Mouse (Mus musculus) thymus, adult 18-20 months (tissue): ENCODE data around the gene Klhl8.

ENCODE experiments used
- DNase-seq, 2 experiments: peaks; one replicate each; pipeline ENCODE4 v3.0.0; 2022; ENCODE audit warnings: mixed read lengths in 2 of 2

Gene Klhl8

DNA sequence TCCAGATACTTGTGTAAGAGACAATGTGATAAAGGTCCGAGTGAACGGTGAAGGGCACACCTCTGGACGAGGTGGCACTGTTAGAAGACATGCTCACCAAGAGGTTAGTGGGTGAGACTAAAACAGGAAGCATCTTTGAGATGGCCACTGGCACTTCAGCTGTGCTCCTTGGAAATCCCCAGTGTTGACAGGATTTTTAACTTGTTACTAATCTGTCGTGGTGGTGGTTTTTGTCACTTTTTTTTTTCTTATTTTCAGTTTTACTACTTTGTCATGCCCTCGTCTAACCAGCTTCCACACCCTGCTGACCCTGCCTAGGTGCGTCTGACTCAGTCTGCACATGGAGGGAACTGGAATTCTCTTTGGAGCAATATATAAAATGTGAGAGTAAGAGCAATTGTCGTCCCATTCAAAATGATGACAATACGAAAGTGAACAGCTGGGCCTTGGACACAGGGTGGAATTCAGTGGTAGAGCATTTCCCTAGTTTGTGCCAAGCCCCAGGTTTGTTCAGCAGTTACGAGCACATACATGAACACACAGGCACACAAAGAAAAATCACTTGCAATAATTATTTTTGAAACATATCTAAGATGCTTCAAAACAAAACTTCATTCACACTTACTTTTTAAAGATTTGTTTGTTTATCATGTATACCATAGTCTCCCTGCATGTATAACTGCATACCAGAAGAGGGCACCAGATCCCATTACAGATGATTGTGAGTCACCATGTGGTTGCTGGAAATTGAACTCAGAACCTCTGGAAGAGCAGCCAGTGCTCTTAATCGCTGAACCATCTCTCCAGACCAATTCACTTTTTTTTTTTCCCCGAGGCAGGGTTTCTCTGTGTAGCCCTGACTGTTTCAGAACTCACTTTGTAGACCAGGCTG, 3.5 kb upstream of the Klhl8 start:
- no peak for DNase-seq

GRCm38 (mm10) chr5:103913150-103913549, 2.1 kb upstream of the Klhl8 start:
- no peak for DNase-seq

DNA sequence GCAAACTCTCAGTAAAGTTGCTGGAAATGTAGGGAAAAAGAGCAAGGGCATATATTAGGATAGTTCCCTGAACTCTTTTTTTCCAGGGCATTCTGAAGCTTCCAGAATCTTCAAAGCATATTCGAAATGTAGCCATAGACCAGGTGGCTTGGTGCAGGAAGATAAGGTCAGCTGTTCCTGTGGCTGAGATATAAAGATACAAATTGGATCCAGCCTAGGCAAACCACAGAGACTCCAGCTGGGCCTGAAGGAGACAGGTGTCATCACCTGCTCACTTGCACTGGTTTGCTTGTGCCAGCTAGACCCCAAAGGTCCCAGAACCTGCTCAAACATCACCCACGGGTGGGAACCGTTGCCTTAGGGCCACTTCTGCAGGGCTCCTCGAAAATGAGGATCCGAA, 496 bp upstream of the Klhl8 start:
- DNase-seq = no peak

GRCm38 (mm10) chr5:103910156-103910555, 903 bp downstream of the Klhl8 start:
- no peak for DNase-seq

DNA sequence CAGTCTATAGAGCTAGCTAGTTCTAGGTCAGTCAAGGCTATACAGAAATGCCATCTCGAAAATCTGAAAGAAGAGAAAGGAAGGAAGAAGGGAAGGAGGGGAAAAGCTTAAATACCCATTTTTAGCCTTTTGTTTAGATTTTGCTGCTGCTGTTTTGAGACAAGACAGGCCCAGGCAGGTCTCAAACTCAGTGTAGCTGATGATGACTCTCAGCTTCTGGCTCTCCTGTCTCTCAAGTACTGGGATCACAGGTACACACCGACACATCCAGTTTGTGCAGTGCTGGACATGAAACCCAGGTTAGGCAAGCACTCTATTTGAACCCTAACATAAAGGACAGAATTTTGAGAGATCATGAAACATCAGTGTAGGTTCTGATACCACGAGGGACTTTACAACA, 1.6 kb downstream of the Klhl8 start:
- no peak for DNase-seq

DNA sequence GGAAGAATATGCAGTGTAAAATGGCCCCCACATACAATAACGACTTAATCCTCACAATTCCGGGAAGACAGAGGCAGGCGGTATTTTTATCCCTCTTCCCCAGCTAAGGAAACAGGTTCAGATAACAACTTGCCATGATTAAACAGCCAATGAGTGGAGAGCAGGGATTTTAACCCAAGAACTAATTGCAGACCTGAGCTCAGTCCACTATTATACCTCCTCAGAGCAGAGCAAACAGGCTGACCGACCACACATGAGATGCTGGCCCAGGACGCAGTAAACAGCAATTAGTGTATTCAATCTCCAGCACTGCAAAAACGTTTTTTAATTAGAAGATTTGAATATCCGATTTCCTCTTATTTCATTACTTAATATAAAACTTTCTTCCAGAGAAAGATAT, 2.2 kb downstream of the Klhl8 start:
- no peak for DNase-seq

- DNase-seq = no peak
Measured at GRCm38 (mm10) chr5:103907844-103908243, 3.2 kb downstream of the Klhl8 start.

DNA sequence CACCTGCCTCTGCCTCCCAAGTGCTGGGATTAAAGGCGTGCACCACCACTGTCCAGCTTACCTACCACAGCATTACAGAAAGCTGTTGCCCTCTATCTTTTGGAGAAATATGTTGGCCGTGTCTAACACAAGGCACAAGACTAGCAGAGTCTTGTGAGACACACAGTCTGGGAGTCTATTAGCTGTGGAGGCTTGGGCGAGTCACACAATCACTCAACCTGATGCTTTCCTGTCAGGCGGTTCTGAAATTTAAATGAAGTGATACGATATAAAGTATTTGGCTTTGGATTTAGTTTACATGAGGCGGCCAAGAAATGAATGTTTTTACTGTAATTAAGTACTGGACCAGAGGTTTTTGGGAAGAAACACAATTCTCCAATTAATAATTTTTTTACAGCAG, 4.9 kb downstream of the Klhl8 start:
- DNase-seq = no peak

GRCm38 (mm10) chr5:103898310-103898709, 12.7 kb downstream of the Klhl8 start:
- no peak for DNase-seq

DNA sequence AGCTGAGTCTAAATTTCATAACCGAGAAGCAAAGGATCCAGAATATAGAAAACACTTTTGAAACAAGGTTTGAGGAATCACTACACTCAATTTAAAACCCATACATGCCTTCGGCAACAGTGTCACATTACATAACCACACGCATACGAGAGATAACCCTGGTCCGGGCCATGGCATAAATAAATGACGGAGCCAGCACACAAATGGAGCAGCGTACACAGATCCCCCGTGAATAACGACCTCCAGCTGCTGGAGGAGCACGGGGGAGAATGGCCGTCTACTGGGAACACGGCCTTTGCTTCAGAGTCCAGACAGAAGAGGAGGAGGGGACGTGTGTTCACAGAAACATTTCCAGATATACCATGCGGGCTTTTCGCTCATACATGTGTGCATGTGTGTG, 21.3 kb downstream of the Klhl8 start:
- DNase-seq = no peak

DNA sequence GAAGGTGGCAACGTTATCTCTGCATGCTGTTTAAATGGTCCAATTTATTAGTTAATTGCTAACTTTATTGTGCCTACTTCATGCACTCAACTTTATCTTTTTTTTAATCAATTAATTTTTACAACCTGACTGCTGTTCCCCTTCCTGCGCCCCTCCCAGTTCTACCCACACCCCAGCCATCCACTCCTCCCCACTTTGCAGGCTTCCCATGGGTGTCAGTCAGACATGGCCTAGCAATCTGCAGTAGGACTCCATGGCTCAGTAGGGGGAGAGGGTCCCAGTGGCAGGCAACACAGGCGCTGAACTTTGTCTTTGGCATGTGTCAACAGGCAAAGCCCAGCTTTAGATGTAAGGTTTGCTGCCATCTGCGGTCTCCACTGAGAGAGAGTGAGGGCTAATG, 47.3 kb downstream of the Klhl8 start:
- no peak for DNase-seq

GRCm38 (mm10) chr5:103860622-103861021, 50.4 kb downstream of the Klhl8 start:
- DNase-seq = no peak

DNA sequence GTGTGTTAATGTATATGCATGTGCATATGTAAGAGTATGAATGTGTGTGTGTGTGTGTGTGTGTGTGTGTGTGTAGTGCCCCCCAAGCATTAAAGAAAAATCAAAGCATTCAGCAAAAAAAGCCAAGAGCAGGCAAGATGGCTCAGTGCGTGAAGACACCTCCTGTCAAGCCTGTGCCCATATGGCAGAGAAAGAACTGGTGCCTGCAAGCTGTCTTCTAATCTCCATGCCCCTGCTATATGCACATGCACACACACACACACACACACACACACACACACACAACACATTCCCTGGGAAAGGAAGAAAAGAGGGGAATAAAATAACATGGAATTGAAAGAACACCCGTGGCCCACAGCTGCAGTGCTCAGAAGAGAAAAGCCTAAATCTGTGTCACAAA, 53.9 kb downstream of the Klhl8 start:
- DNase-seq = no peak

DNA sequence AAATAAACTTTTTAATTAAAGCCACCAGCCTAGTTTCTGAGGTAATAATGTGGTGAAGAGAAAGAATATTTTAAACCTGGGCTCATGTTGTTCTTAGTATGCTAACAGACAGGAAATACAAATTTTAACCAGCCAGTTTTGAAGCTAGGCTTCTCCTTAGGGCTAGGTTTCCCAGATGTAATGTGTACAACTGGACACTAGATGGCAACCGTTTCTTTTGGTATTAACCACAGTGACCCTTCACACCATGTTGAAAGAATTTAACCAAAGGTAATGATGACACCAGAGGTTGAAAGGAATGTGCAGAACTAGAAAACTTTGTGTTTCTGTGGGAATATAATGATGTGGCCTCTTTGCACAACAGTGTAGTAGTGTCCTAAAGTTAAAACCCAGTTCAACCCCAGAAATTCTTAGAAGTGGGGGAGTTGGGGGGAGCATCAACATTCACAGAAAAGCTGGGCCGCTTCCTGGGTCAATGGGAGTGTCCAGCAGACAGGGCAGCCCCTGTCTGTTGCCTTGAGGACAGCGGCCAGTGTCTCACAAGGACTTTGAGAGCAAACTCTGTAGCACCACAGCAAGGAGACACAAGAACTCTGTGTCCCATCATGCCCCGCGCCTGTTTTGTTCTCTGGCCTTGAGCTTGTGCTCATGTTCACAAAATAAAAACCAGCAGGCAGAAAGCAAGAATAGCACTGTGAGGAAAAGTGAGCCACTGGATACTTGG, 54.6 kb downstream of the Klhl8 start:
- DNase-seq = no peak

DNA sequence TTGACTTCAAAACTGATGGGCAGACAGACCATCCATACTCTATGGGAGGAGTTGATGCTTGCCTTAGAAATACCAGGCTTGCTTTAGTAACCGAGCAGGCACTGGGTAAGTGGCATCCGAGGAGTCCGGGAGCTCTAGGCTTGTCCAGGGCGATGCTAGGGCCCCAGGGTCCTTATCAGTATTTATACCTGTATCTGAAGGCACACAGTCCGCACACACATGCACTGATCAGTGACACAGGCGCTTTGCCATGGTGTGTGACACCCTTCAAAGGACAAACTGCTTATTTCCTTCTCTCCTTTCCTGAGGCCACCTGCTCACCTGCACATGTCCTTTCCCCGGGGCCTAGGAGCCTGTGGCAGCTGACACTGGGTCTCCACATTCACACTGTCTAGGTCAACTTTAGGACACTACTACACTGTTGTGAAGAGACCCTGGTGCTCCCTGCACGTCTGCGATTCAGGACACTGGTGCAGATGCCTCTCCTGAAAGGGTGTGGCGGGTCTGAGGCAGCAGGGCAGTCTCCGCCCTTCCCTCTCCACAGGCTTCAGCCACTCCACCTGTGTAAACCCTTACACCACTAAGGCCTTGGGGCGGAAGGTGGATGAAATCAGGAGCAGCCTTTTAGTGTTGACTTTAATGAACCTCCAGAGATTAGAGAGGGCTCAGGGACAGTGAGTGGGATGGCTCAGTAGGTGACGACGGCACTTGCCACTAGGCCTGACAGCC, 55.4 kb downstream of the Klhl8 start:
- no peak for DNase-seq

- DNase-seq = no peak
Measured at GRCm38 (mm10) chr5:103854807-103855194, 56.3 kb downstream of the Klhl8 start.

DNA sequence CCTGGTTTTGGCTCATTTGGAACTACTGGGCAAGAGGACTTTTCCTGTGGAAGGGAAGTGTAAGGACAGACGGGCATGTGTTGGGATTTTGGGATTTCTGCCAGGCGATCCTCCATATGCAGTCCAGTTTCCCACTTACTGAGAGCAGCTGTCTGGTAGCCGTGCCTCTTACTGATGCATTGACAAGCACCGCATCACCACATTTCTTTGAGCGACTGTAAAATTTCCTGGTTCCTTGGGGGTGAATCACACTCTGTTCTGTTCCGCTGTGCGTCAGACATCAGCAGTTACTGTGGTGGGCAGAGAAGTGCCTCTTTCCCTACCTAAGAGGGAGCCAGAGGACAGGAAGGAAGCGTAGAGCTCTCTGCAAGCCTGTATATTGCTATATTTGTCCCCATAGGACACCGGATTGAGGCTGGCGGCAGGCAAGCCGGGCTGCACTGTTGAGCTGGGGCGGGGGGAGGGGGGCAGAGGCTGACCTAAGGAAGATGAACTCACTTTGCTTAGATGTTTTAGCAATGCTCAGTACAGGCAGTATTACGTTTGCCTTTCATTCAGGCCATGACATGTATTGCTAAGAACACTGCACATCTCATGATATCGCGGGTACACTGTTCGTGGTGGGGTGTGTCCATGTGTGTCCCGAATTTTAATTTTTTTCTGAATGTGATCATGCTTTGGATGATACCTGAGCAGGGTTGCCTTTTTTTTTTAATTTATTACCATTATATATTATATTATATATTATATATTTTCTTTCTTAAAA, 56.8 kb downstream of the Klhl8 start:
- no peak for DNase-seq

- DNase-seq = no peak
Measured at GRCm38 (mm10) chr5:103852756-103853549, 58.1 kb downstream of the Klhl8 start.

DNA sequence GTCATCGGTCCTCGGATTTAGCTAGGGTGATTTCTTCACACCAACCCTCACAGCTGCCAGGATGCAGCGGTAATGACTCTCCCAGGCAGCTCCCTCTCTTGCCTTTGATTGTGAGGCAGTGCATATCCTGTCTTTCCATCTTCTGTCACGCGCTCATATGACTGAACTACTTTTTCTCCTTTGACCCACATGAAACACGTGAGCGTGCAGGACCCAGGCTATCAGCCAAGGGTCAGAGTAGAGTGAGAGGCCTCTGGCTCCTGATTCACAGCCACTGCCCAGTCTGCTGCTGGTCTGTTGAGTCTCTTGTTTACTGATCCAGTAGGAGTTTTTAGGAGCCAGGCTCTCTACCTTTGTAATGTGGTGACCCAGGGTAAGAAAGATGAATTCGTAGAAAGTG, 62.5 kb downstream of the Klhl8 start:
- no peak for DNase-seq

DNA sequence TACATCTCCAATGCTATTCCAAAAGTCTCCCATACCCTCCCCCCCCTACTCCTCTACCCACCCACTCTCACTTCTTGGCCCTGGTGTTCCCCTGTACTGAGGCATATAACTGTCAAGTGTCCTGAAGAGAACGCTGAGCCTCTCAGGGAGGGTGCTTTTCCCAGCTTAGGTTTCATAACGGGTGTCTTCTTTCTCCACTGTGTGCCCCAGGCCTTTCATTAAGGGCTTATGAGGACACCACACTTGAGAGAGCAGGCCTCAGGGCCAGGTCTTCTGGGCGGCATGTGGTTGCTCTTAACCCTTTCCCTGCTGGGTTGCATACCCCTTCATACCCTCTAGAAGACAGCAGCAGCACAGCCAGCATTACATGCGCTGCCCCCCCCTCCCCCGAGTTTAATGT, 64.5 kb downstream of the Klhl8 start:
- DNase-seq = no peak

GRCm38 (mm10) chr5:103846154-103846551, 64.9 kb downstream of the Klhl8 start:
- DNase-seq = no peak
